Mouse (Mus musculus) heart, postnatal 0 days (tissue): Measurements from ENCODE around the gene 5730596B20Rik. TPM values are rescaled to one million over a fixed set of nuclear protein-coding genes. Genes with fewer than 3 reads are reported as not detected.

Source experiments
- ATAC-seq: fragments of 200-750 bp; cut with Nextera tagmentation; 2 replicates; pipeline ENCODE4 v1.8.0; 2017; ENCODE audit warnings: low read depth, moderate number of reproducible peaks, moderate library complexity; ENCODE audit not compliant: insufficient read depth
- DNase-seq: peaks from one replicate; pipeline ENCODE4 v3.0.0-alpha.2; 2016; ENCODE audit warnings: low spot score
- H3K27ac ChIP-seq: fragments of 300-500 bp; sonication (generic); 2 replicates; pipeline ENCODE4 v1.5.1; 2014; ENCODE audit warnings: low read depth, mild to moderate bottlenecking
- H3K27me3 ChIP-seq: fragments of 300-500 bp; sonication (generic); 2 replicates; pipeline ENCODE4 v1.6.1; 2014; ENCODE audit warnings: low read length, mixed read lengths; ENCODE audit not compliant: control insufficient read depth, insufficient read depth
- H3K36me3 ChIP-seq: fragments of 300-500 bp; sonication (generic); replicated peaks from 2 replicates; pipeline ENCODE4 v1.6.1; 2014; ENCODE audit warnings: low read length, mixed read lengths; ENCODE audit not compliant: control insufficient read depth, insufficient read depth
- H3K4me1 ChIP-seq: fragments of 300-500 bp; sonication (generic); 2 replicates; pipeline ENCODE4 v1.6.1; 2014; ENCODE audit warnings: antibody characterized with exemption; ENCODE audit not compliant: control insufficient read depth, insufficient read depth
- H3K4me2 ChIP-seq: fragments of 300-500 bp; sonication (generic); 2 replicates; pipeline ENCODE4 v1.6.1; 2014; ENCODE audit warnings: low read depth, mild to moderate bottlenecking, low read length, moderate library complexity
- H3K4me3 ChIP-seq: fragments of 300-500 bp; sonication (generic); 2 replicates; pipeline ENCODE4 v1.5.1; 2014; ENCODE audit warnings: low read depth, low read length
- H3K9ac ChIP-seq: fragments of 300-500 bp; sonication (generic); replicated peaks from 2 replicates; pipeline ENCODE4 v1.6.1; 2014; ENCODE audit warnings: low read depth, low read length, mixed read lengths
- H3K9me3 ChIP-seq: fragments of 300-500 bp; sonication (generic); replicated peaks from 2 replicates; pipeline ENCODE4 v1.6.1; 2016; ENCODE audit warnings: low read length; ENCODE audit not compliant: control insufficient read depth
- CTCF ChIP-seq: IDR thresholded peaks from 2 replicates; pipeline ENCODE4 v1.5.1; 2016; ENCODE audit warnings: antibody characterized with exemption, control low read depth, low read depth
- EP300 ChIP-seq: IDR thresholded peaks from 2 replicates; pipeline ENCODE4 v1.6.1; 2016; ENCODE audit warnings: antibody characterized with exemption, low read depth
- WGBS: fragments of 180-500 bp; shearing (Covaris S2); extraction: QIAGEN DNeasy Blood & Tissue Kit; methylation state at CpG from one replicate; pipeline ENCODE4 v1.1.7; 2014; 5-methylcytosine and 5-hydroxymethylcytosine counted together
- microRNA counts: library from miRNA; unstranded; fragments of <30 nt; microRNA quantifications from one replicate; lab custom pipeline; 2015
- microRNA-seq: library from miRNA; unstranded; fragments of <30 nt; microRNA quantifications from one replicate; pipeline ENCODE4, GENCODE M21; 2016
- polyA plus RNA-seq: library from polyadenylated mRNA; unstranded; fragments of >200 nt; fragmentation: Nextera tagmentation; extraction: Ambion mirVana; gene quantifications from 2 replicates; pipeline ENCODE4 v1.2.1, GENCODE M21; 2015
- total RNA-seq: library from RNA; depleted of rRNA; stranded (reverse); fragments of >200 nt; gene quantifications from 2 replicates; pipeline ENCODE4 v1.2.3, GENCODE M21; 2014; ENCODE audit warnings: low replicate concordance; rRNA removed

Gene 5730596B20Rik
- total and polyA plus RNA-seq, 2 experiments from 2014 or later: 0.03 to 0.84 TPM

DNA sequence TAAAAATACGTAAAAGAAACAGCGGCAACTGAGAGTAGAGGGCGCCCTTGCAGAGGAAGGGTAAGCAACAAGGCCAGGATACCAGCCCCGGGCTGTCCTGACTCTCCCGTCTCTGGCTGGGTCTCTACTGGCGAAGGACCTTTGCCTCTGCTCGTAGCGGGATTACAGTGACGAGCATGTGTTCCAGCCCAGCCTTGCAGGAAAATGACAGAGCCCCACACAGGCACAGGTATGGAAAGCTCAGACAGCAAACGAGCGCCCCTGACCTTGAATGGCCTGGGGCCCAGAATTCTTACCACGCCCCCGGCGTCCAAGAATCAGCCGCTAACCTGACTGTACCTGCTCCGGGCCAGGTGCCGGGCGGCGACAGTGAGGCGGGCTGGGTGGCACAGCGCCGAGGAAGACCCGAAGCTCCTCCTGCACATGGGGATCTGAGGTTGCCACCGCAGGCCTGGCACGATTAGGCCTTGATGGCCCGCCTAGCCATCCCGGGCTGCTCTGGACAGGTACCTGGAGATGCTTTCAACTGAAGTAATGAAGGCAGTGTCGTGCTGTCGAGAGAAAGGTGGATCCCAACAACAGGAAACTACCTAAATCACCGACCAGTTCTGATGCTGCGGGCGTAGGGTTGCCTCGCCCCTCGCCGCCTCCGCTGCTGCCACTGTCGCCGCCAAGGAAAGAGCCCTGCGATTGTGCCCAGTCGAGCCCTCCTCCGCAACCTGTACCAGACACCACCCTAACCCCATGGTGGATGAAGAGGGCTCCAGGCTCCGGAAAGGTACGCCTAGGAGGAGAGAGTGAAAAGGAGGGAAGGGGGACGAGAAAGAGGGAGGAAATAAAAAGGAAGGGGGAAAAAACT is 52.5 kb downstream of the 5730596B20Rik start:
- Histone ChIP-seq H3K27ac (no peak overlapping the region), H3K4me2 (no peak overlapping the region), H3K27me3 (peaks cover 98% of the 10 kb centered on the region), H3K4me3 (no peak overlapping the region), H3K9me3 (no peaks in the 10 kb centered on the region), H3K4me1 (no peaks in the 10 kb centered on the region), H3K9ac (no peak overlapping the region), H3K36me3 (no peaks in the 10 kb centered on the region)
- no peak for ATAC-seq
- 3% methylated on average over 44 of the region's 44 CpGs for WGBS
- no peak for TF ChIP-seq EP300
- no peak for TF ChIP-seq CTCF
- no peak for DNase-seq

MicroRNAs within 50 kb of the gene (microRNA counts, 519-probe panel; counts per million panel counts)
- 2,717 counts per million, percentile 30 among the panel's probes with 10 or more counts for microRNA mmu-miR-196b (lab: Ali Mortazavi, UCI)

Small RNA genes within 50 kb of the gene (microRNA-seq; reads per million reads assigned to microRNA genes)
- gene Mir196b: 102 reads per million, percentile 57 among the genes with 10 or more reads in this experiment

Other genes with a start within 250 kb of the 5730596B20Rik start
- 2.7 and 13.9 TPM in 2 replicates for gene Skap2, start 164.9 kb upstream of the 5730596B20Rik start, total RNA-seq
- gene Skap2, start 164.9 kb upstream of the 5730596B20Rik start, polyA plus RNA-seq: 9.2 and 10.7 TPM in 2 replicates
- gene Hoxa1, start 19.2 kb upstream of the 5730596B20Rik start, total RNA-seq: 0.23 TPM in 1 of 2 replicates, not detected in the other
- gene Hoxa1, start 19.2 kb upstream of the 5730596B20Rik start, polyA plus RNA-seq: 0.08 and 0.15 TPM in 2 replicates
- gene Hoxa2, start 12.7 kb upstream of the 5730596B20Rik start, total RNA-seq: not detected in 2 replicates
- 0.42 and 0.69 TPM in 2 replicates for gene Hoxa2, start 12.7 kb upstream of the 5730596B20Rik start, polyA plus RNA-seq
- 0.38 TPM in 1 of 2 replicates, not detected in the other for gene Hoxa4, start 14.3 kb downstream of the 5730596B20Rik start, total RNA-seq
- gene Hoxa4, start 14.3 kb downstream of the 5730596B20Rik start, polyA plus RNA-seq: 0.08 and 0.18 TPM in 2 replicates
- gene Hoxa5, start 27.1 kb downstream of the 5730596B20Rik start, total RNA-seq: 3.5 TPM in 1 of 2 replicates, not detected in the other
- gene Hoxa5, start 27.1 kb downstream of the 5730596B20Rik start, polyA plus RNA-seq: 0.36 and 0.65 TPM in 2 replicates
- not detected in 2 replicates for gene Hoxa6, start 31.2 kb downstream of the 5730596B20Rik start, total RNA-seq
- gene Hoxa6, start 31.2 kb downstream of the 5730596B20Rik start, polyA plus RNA-seq: not detected in 2 replicates
- gene Hoxa3, start 35.8 kb downstream of the 5730596B20Rik start, total RNA-seq: 2.3 TPM in 1 of 2 replicates, not detected in the other
- 0.36 and 0.37 TPM in 2 replicates for gene Hoxa3, start 35.8 kb downstream of the 5730596B20Rik start, polyA plus RNA-seq
- gene Gm28308, start 35.8 kb downstream of the 5730596B20Rik start, total RNA-seq: not detected in 2 replicates
- not detected in 2 replicates for gene Gm28308, start 35.8 kb downstream of the 5730596B20Rik start, polyA plus RNA-seq
- not detected in 2 replicates for gene Hoxa7, start 44.4 kb downstream of the 5730596B20Rik start, total RNA-seq
- 0.07 and 0.38 TPM in 2 replicates for gene Hoxa7, start 44.4 kb downstream of the 5730596B20Rik start, polyA plus RNA-seq
- gene Hoxa9, start 53.6 kb downstream of the 5730596B20Rik start, total RNA-seq: 0.19 TPM in 1 of 2 replicates, not detected in the other
- not detected in 2 replicates for gene Hoxa9, start 53.6 kb downstream of the 5730596B20Rik start, polyA plus RNA-seq
- 5.0 TPM in 1 of 2 replicates, not detected in the other for gene Hoxa10, start 63.4 kb downstream of the 5730596B20Rik start, total RNA-seq
- not detected in 2 replicates for gene Hoxa10, start 63.4 kb downstream of the 5730596B20Rik start, polyA plus RNA-seq
- gene Hoxa11, start 68.3 kb downstream of the 5730596B20Rik start, total RNA-seq: 0.11 TPM in 1 of 2 replicates, not detected in the other
- gene Hoxa11, start 68.3 kb downstream of the 5730596B20Rik start, polyA plus RNA-seq: not detected in 2 replicates
- not detected in 2 replicates for gene Hoxa13, start 83.4 kb downstream of the 5730596B20Rik start, total RNA-seq
- not detected in 2 replicates for gene Hoxa13, start 83.4 kb downstream of the 5730596B20Rik start, polyA plus RNA-seq
- 0.15 TPM in 1 of 2 replicates, not detected in the other for gene Evx1, start 136.0 kb downstream of the 5730596B20Rik start, total RNA-seq
- not detected in 2 replicates for gene Evx1, start 136.0 kb downstream of the 5730596B20Rik start, polyA plus RNA-seq